Mouse (Mus musculus) embryo, embryonic 9.5 days (tissue): ENCODE measurements at regions not wholly inside any gene's neighbourhood (a gene's known extent, or its start where the extent isn't known, plus 50 kb on each side); places are given as distances from the start of the nearest gene placed in this dataset.

ENCODE experiments used
- DNase-seq: peaks from one replicate; pipeline ENCODE4 v3.0.0-alpha.2; 2017; ENCODE audit errors: extremely low spot score

DNA sequence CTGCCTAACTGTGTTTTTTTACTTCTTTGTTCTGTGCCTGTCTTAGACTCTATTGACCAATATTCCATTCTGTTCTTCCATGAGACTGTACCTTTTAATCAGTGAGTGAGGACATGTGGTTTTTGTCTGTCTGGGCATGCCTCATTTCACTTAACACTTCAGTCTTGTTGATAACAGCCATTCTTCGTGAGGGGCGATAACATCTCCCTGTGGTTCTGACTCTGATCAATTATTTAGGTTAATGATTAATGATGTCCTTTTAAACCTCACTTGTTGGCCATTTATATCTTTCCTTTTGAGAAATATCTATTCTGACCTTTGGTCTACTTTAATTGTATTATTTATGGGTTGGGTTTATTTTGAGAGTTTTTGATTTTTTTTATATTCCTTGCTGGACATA, 496.0 kb downstream of the Cd109 start:
- no peak for DNase-seq

DNA sequence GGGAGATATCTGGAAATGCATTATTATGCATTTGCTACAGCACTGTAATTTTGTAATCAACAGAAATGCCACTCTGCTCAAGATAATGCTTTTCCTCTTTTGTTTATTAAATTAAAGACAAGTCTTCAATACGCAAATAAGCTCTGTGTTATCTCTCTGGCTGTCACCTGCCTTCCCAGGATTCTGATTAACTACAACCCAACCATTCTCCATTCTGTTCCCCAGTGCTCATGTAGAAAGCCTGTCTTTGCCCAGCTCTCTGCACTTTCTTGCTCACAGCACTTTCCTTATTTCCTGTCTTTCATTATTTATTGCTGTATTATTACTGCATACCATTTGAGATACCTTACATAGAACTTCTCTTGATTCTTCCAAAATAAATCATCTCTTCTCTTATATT, 525.6 kb downstream of the Cd109 start:
- DNase-seq = no peak

DNA sequence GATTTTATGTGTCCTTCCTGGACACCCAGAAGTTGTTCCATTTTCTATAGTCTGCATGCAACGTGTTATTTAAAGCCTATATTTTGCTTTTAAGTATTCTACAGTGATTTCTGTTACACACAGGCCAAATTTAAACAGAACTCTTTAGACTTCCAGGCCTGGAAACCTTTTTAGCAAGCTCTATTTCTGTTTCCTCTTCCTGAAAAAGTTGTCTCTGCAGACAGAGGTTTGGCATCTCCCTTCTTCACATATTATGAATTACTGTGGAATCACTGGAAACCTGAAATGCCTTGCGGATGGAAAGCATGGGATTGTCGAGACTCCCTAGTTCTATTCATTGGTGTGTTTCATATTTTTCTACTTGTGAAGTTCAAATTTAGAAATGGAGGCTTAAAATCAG, 530.7 kb downstream of the Cd109 start:
- no peak for DNase-seq

DNA sequence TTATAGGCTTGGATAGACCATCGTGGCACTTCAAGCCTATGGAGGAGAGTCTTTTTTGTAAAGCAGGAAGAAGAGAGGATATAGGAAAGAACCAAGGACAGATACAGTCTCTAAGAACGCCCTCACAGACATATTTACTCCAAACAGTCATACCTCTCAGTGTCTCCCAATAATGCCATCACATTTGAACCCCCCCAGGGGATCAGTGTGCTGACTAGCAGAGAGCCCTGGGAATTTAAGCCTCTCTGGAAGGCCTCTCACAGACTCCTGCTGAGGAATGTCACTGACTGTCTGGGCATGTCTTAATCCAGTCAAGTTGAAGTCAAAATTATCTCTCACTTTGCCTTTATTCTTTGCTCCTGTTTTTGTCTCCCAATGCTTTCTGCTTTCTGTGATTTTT, 550.2 kb downstream of the Cd109 start:
- DNase-seq = no peak

DNA sequence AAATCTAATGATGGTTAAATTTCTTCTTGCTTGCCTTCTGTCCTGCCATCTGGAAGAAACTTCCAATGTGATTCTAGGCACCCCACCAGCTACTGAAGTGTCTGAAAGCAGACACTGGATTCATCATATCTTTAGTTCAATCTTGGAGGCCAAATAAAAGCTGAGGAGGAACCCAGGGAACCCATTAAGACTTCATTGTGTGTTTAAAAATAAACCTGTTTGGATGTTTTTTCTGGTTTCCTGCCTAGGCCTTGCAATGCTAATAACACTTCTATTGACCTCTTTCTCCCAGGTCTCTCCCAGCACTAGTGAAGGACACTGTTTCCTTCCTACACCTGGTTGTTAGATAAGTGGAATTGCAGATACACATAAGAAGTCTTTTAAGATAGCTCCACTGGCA, 545.6 kb downstream of the Col12a1 start:
- no peak for DNase-seq

DNA sequence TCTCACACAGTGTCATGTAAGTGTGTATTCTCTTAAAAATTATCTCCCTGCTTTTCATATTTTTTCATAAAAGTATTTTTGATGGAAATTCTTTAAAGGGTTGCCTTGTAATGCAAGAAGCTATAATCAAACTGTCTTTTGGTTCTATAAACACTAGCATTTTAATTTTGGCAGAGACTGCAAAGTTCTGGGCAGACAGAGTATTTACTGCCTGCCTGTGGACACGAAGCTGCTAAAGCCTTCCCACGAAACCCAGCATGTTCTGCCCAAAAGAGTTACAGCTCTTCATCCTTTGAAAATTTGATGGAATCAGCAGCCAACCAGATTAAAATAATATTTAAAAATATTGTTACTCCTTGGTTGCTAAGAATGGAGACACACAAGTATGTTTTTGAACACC, 538.7 kb downstream of the Col12a1 start:
- no peak for DNase-seq

DNA sequence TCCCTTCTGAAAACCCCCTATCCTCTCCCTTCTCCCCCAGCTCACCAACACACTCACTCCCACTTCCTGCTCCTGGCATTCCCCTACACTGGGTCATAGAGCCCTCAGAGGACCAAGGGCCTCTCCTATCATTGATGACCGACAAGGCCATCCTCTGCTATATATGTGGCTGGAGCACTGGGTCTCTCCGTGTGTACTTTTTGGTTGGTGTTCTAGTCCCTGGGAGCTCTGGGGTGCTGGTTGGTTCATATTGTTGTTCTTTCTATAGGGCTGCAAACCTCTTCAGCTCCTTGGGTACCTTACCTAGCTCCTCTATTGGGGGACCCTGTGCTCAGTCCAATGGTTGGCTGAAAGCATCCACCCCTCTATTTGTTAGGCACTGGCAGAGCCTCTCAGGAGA, 523.2 kb downstream of the Col12a1 start:
- DNase-seq = no peak

DNA sequence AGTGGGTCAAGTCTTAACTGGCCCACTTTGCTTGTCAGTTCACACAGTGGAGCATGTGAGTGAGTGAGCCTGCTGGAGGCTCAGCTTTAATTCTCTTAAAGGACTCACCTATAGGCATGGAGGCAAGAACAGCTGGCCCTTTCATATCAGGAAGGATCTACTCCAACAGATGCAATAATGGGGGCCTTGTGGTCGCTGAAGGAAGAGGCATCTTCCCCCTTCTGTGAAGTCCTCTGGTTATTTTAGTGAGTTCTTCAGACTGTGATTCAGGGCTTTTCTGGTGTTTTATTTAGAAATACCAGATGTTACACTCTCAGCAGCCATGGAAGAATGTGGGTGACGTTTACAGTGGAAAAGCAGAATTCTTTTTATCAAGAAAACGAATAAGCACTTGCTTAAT, 516.9 kb downstream of the Col12a1 start:
- DNase-seq = no peak

DNA sequence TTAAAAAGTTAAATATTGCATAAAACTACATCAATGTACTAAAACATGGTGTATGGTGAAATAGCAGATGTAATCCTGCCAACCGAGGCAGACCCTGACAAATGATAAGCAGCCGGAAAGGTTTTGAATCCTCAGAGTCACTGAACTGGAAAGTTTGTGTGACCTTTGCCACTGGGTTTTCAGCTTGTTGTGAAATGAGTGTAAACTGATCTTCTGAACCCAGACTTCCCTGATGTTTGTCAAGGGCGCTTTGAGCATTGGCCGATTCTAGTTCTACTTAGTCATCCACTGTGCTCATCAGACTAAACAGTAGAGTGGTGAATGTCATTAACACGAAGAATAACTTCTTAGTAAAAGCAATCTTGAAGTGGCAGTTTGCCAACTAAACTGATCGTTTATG, 505.3 kb downstream of the Col12a1 start:
- DNase-seq = peak; percentile 41

DNA sequence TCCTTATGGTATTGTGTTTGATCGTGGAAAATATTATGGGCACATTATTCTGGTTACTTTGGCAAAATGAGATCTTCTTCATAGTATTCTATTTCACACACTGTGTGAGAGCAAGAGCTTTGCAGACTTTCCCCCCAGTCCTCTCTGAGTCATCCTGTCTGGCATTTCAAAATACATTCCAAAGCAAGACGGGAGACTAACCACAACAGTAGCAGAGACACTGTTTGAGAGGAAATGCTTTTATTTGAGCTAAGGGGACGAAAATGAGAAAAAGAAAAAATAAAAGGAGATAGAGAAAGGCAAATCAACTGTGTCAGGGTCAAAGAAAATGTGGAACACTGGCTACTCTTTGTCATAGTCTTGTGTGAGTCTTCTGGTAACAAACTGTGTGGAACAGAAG, 502.6 kb downstream of the Col12a1 start:
- DNase-seq = no peak

DNA sequence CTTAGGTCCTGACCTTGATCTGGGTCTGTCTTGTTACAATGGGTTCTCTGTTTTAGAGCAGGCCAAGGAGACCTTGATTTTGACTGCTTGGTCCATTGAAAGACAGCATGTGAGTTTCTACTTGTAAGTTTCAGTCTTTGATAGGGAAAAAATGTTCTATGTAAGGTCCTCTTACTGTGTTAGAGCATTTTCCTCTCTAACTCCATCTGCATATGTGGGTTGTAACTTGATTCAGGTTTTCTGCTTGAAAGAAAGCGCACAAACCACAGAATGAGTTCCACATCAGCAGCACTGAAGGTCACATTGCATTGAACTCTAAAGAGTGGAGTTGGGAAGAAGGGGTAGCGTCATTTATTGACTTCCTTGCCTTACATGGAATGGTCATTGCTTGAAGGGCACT, 502.2 kb downstream of the Col12a1 start:
- DNase-seq = no peak

DNA sequence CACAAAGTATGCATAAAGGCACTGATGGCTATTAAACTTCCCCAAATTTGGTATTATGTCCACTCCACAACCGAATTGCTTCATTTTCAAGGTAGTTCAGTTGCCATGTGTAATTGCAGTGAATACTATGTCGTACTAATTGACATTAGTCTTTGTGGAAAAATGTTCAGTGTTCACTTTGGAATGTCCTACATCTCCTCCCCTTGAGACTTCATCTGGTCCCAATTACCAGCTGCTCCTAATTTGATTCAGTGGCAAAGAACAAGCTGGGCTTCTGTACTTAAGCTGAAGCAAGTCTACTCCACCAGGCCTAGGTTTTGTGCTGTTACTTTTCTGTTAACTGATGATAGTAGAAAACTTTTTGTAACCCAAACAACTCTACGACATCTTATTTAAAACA, 485.6 kb downstream of the Col12a1 start:
- peak; percentile 20 for DNase-seq

DNA sequence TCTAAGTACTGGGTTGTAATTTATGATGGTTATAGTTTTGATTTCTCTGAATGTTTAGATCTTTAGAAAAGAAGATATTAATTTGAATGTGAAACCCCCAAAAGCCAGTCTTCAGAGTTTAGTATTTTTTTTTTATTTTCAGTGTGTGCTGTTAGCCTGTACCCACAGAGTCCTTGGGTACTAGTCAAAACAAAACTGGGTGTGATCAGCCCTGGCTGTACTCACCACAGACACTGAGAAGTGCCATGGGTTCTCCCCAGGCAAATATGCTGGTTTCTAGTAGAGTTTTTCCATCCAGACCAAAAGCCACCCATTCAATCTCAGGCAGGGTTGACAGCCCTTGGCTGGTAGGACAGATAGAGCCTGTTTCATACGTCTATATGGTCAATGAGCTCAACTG, 484.9 kb downstream of the Col12a1 start:
- no peak for DNase-seq

DNA sequence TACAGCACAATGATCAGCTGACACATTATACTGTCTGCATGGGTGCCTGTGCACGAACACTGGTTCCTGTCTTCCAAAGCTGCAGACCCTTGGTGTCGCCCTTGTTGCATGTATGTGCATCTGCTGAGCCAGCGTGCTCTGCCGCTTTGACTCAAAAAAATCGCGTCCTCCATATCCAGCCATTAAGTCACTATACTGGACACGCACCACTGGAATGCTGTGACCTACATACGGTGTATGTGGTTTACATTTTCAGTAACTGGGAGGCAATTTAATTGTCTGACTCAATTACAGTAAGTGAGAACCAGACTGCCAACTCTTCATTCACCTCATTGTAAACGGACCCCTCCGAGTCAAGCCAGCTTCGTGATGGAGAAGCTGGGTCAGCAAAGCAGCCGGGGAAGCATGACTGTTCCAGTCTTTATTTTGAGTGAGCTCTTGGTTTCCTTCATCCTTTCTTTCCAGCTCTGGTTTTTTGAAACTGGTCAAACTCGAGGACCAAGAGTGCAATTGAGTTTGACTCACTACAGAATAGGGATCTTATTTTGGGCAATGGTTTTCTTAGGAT, 448.9 kb downstream of the Col12a1 start:
- DNase-seq = no peak

DNA sequence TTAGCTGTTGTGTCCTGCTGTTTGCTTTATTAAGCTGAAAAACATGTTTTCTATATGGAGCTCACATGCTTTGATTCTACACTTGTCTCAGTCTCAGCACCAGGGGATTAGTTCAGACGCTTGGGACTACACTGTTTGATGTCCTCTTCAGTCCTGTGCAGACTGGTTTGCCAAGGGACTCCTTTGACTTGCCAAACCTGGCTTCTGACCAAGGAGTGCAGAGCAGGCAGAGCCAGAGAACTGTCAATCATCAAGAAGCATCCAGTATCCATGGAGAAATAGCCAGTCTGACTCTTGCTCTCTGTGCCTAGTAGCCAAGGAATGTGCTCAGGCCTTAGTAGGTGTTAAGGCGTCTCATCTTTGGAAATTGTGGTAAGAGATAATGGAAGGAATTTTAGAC, 448.4 kb downstream of the Col12a1 start:
- no peak for DNase-seq

DNA sequence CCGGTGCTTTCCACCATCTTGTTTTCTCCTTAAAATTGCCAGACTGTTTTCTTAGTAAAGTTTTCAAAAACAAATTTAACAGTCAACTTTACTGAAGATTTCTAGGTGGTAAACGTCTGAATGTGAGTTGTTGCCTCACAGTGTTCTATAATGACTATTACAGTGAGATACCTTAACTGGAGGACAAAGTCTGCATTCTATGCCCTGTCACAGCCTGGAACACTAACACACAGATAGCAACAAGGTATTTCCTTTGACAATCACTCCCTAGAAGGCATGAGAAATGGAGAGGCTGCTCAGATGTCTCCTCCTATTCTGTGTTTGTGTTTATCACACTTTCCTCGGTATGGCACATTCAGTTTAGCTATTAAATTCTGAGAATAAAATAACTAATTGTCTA, 430.8 kb downstream of the Col12a1 start:
- no peak for DNase-seq

DNA sequence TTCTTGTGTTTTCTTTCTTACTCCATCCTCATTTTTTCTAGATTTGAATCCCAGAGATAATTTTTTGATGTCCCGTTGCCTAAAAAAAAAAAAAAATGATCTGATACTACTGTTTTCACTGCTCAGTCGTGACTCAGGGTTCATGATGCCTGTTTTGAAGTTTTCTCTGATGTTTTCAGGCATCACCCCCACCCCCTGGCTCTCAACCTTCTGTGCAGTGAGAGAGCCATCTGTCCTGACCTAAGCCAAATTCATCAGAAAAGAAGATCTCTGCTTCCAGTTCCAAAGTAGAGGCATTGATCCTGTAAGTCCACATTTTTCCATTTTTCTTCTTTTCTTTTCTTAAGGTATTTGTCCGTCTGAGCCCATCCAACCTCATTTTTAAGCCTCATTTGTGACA, 423.3 kb downstream of the Col12a1 start:
- no peak for DNase-seq

DNA sequence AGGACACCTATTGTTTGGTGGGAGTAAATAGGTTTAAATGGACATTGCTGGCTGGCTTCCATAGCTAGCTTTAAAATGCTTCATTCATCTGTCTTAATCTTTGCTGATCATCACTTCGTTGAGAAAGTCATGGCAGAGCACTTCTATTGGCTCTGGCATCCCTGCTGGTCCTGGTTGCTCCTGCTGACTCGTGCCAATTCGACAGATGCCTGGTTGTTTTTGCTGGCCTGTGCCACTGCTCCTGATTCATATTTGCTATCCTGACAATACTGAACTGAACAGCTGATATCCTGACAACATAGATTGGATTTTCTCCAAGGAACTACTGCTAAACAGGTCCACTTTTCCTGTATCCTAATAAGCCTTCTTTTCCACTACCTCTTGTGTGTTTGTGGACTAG, 417.1 kb downstream of the Col12a1 start:
- no peak for DNase-seq

DNA sequence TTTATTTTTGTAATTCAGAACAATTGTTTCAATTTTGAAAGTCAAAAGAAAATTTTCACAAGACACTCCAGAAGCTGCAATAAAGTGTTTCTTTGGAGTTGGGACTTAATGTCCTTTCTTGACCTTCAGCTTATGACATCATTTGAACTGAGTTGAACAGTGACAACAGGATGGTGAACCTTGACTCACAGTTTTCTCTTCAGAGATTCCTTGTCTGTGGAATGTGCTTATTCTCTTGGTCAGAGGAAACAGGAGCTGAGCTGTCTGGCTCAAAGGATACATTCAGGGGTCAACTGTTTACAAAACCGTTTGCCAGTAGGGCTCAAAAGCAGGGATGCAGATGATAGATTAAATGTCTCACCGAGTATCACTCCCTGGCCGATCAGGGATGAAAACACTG, 408.0 kb downstream of the Col12a1 start:
- no peak for DNase-seq

DNA sequence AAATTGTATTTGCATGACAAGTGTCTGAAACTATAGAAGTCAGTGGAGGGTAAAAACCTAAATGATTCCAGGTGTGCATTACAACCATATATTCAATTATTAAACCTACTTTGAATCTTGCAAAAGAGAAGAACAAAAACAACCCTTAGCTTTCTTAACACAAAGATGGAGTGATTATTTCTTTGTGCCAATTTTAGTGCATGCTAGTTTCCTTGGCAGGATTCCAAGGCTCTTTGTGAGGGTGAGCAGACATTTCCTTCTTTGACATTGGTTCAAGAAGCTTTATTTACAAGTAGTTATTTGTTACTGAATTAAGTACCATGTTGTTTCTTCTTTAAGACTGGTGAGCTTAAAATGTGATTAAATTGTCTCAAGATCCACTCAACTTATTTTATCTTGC, 401.2 kb downstream of the Col12a1 start:
- no peak for DNase-seq

DNA sequence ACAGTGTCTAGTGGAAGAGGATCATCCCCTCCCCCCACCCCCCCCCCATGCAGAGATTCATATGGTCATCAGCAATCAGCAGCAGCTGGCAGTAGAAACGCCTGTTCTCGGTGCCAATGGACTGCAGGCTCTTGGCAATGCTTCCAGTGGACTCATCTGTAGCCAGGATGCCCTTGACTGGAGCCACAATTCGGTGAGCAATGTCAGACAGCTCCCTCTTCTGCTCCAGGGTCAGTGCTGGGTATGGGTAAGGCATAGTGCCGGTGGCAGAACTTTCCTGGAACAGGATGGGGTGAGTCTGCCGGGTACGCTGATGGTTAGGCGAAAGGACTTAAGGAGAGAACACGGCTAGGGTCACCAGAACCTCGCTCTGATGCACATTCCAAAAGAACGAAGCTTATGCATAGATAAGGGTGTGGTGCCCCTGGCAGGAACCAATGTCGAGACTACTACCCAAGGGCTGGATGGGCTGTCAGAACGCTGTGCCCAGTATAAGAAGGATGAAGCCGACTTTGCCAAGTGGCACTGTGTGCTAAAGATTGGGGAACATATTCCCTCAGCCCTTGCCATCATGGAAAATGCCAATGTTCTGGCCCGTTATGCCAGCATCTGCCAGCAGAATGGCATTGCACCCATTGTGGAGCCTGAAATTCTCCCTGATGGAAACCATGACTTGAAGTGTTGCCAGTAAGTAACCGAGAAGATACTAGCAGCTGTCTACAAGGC, 372.1 kb downstream of the Col12a1 start:
- DNase-seq = no peak

DNA sequence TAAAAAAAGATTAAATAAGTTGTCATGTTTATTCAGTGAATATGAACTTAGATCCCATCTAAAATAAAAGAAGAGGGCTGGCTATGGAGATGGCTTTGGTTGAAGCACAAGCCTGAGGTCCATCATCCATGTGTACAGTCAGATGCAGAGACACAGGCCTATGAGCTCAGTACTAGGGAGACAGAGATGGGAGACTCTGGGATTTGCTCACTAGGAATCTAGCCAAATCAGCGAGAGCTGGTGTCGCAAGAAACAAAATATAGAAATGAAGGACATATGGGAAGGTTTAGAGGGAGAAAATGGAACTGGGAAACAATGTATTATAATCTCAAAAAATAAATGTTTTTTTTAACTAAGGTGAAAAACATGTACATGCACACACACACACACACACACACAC, 326.6 kb downstream of the Col12a1 start:
- no peak for DNase-seq

DNA sequence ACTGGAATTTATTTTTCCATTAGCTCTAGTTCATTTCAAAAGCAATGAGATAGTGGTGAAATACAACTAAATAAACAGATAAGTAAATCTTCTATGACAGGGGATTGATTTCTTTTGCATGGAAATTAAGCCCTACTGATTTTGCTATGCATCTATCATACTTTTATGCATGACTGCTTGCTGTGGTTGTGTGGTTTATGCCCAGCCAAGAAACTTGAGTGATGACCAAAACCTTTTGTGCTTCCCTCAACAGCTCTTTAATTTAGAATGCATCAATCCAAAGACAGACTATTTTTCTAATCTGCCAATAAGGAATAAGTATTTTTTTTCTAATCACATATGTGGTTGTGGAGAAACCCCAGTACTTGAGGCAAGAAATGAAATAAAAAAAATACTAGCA, 303.6 kb downstream of the Col12a1 start:
- DNase-seq = no peak

DNA sequence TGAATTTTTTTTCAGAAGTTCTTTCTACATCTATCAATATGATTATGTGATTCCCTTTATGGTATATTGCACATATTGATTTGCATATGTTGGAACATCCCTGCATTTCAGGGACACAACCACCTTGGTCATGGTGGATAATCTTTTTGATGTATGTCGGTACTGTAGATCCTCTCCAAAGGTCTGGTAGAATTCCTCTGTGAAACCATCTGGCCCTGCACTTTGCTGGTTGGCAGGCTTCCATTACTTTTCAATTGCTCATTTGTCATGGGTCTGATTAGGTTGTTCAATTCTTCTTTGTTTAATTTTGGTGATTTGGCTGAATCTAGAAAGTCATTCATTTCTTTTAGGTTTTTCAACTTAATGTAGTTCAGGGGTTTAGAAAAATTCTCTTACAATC, 288.2 kb downstream of the Col12a1 start:
- no peak for DNase-seq
